Mouse (Mus musculus) bone marrow, adult 2 months (tissue): ENCODE results near the gene D430019H16Rik. TPM values are rescaled to one million over a fixed set of nuclear protein-coding genes. Genes with fewer than 3 reads are reported as not detected.
A peak's percentile ranks its signal among the peaks of the same experiment; 100 is the strongest.

ENCODE experiments used
- H3K27ac ChIP-seq: fragments of 200-500 bp; 2 replicates; pipeline ENCODE4 v1.5.1; 2012; ENCODE audit warnings: low read depth, mild to moderate bottlenecking, control low read depth, inconsistent platforms, low read length; ENCODE audit not compliant: control insufficient read depth, poor library complexity, insufficient read depth
- H3K4me1 ChIP-seq: fragments of 200-500 bp; 2 replicates; pipeline ENCODE4 v1.6.1; 2011; ENCODE audit warnings: low read length; ENCODE audit not compliant: control insufficient read depth, insufficient read depth
- H3K4me3 ChIP-seq: fragments of 200-500 bp; replicated peaks from 2 replicates; pipeline ENCODE3; 2011; ENCODE audit warnings: mild to moderate bottlenecking, low read depth, low read length, control low read depth; ENCODE audit not compliant: control insufficient read depth
- CTCF ChIP-seq: fragments of 200-500 bp; IDR thresholded peaks from 2 replicates; pipeline ENCODE4 v1.5.1; 2011; ENCODE audit warnings: low read length, control low read depth; ENCODE audit not compliant: control insufficient read depth, insufficient read depth
- POLR2A ChIP-seq: fragments of 200-500 bp; IDR thresholded peaks from 2 replicates; pipeline ENCODE4 v1.6.1; 2011; ENCODE audit warnings: low read depth, mild to moderate bottlenecking, control low read depth, low read length, borderline replicate concordance; ENCODE audit not compliant: control insufficient read depth
- WGBS: fragments of 180-500 bp; shearing (Covaris S2); methylation state at CpG from one replicate; pipeline ENCODE4 v1.1.7; 2018; 5-methylcytosine and 5-hydroxymethylcytosine counted together
- polyA plus RNA-seq: library from polyadenylated mRNA; stranded (reverse); fragments of >200 nt; gene quantifications from 2 replicates; pipeline ENCODE4 v1.2.4, GENCODE M21; 2011; ENCODE audit warnings: low replicate concordance; ENCODE audit not compliant: missing spikeins, insufficient read depth, insufficient read length

The D430019H16Rik gene
- polyA plus RNA-seq, 1 experiment = not detected

DNA sequence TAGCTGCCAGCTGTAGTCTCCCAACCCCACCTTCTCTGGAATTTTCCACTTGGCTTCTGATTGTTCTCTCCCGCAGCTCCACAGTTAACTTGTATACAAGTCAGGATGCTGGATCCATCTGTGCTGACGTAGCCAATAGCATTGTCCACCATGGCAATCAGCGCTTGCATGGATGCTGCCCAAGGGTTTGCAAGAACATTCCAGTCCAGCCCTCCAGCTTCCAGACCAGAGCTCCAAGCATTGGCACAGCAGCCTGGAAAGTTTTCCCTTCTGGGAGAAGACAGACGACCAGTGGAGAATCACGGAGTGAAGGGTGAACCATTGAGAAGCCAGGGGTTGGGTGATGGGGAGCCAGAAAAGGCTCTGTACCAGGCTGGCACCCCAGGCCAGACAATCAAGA lies 41.1 kb downstream of the D430019H16Rik start:
- Histone ChIP-seq H3K27ac (no peak overlapping the region), H3K4me3 (no peak overlapping the region), H3K4me1 (peaks cover 5% of the 10 kb centered on the region)
- 80% methylated on average over 5 of the region's 5 CpGs for WGBS
- TF ChIP-seq POLR2A = no peak
- no peak for TF ChIP-seq CTCF

GRCm38 (mm10) chr12:105497894-105498293 lies 44.2 kb downstream of the D430019H16Rik start:
- TF ChIP-seq CTCF (peak; percentile 87), POLR2A (no peak)
- no peak overlapping the region for H3K4me3 ChIP-seq
- no peak overlapping the region for H3K27ac ChIP-seq
- H3K4me1 ChIP-seq = no peaks in the 10 kb centered on the region
- 16% methylated on average over 6 of the region's 6 CpGs for WGBS

- 79% methylated on average over 7 of the region's 7 CpGs for WGBS
- TF ChIP-seq CTCF (no peak), POLR2A (no peak)
- Histone ChIP-seq H3K27ac (no peak overlapping the region), H3K4me3 (no peak overlapping the region), H3K4me1 (no peaks in the 10 kb centered on the region)
Observed at GRCm38 (mm10) chr12:105498423-105498822, 44.8 kb downstream of the D430019H16Rik start.

- H3K27ac ChIP-seq = no peak overlapping the region
- H3K4me1 ChIP-seq = no peaks in the 10 kb centered on the region
- no peak overlapping the region for H3K4me3 ChIP-seq
- TF ChIP-seq POLR2A (no peak), CTCF (no peak)
- 36% methylated on average over 4 of the region's 4 CpGs for whole genome bisulfite sequencing
Observed at GRCm38 (mm10) chr12:105498842-105499241, 45.2 kb downstream of the D430019H16Rik start.

GRCm38 (mm10) chr12:105500940-105501339 lies 47.3 kb downstream of the D430019H16Rik start:
- no peaks in the 10 kb centered on the region for H3K4me1 ChIP-seq
- H3K27ac ChIP-seq = no peak overlapping the region
- 77% methylated on average over 5 of the region's 5 CpGs for WGBS
- H3K4me3 ChIP-seq = no peak overlapping the region
- TF ChIP-seq CTCF = no peak
- TF ChIP-seq POLR2A = no peak

GRCm38 (mm10) chr12:105504736-105505135 lies 51.1 kb downstream of the D430019H16Rik start:
- Histone ChIP-seq H3K4me3 (no peak overlapping the region), H3K27ac (no peak overlapping the region), H3K4me1 (no peaks in the 10 kb centered on the region)
- TF ChIP-seq POLR2A = no peak
- peak; percentile 48; the same call in 1 of the 2 replicates for TF ChIP-seq CTCF
- 68% methylated on average over 6 of the region's 6 CpGs for WGBS

DNA sequence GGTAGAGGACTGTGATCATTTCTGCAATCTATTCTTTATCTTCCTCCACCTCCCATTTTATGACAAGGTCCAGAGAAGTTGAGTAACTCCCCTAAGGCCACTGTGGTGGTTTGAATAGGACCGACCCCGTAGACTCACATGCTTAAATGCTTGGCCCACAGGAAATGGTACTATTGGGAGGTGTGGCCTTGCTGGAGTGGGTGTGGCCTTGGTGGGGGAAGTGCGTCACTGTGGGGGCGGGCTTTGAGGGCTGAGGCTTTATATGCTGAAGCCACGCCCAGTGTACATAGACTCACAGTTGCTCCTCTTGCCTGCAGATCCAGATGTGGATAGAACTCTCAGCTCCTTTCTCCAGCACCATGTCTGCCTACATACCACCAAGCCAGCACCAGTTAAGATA lies 57.5 kb downstream of the D430019H16Rik start:
- 56% methylated on average over 5 of the region's 5 CpGs for WGBS

GRCm38 (mm10) chr12:105511671-105512502 lies 58.2 kb downstream of the D430019H16Rik start:
- H3K4me1 ChIP-seq = no peaks in the 10 kb centered on the region; the same call in 1 of the 2 replicates
- WGBS = 37% methylated on average over 16 of the region's 16 CpGs
- no peak overlapping the region for H3K4me3 ChIP-seq

More for the DNA sequence above, 57.5 kb downstream of the D430019H16Rik start:
- H3K4me1 ChIP-seq = no peaks in the 10 kb centered on the region; the same call in 1 of the 2 replicates
- no peak overlapping the region for H3K27ac ChIP-seq
- no peak overlapping the region for H3K4me3 ChIP-seq
- no peak for TF ChIP-seq CTCF

More at GRCm38 (mm10) chr12:105511671-105512502, 58.2 kb downstream of the D430019H16Rik start:
- no peak overlapping the region for H3K27ac ChIP-seq
- TF ChIP-seq POLR2A (no peak), CTCF (no peak)
